Mouse (Mus musculus) cerebellum, adult 9-11 months (tissue): ENCODE results near the gene Iqcj.

Source experiments
- DNase-seq: peaks from one replicate; pipeline ENCODE4 v3.0.0; 2022

The Iqcj gene

GRCm38 (mm10) chr3:67960133-67960532 lies 68.1 kb downstream of the Iqcj start:
- DNase-seq, result no peak

DNA sequence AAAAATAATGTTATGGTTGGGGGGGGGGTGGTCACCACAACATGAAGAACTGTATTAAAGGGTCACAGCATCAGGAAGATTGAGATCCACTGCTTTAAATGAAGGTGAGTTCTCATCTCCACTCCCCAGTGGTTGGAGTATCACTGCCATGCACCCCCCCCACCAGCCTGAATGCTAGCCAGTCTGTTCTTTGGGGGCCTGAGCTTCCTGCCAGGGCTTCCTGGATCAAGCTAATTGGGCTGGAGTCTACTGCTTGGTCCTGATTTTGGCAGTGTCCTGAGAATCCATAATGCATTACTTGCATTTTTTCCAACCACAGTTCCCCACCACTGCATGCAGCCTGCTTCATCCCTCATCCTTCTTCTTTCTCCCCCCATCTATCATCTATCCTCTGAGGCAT lies 68.7 kb downstream of the Iqcj start:
- no peak for DNase-seq

- DNase-seq, result no peak
Measured at GRCm38 (mm10) chr3:67961934-67962639, 70.1 kb downstream of the Iqcj start.

DNA sequence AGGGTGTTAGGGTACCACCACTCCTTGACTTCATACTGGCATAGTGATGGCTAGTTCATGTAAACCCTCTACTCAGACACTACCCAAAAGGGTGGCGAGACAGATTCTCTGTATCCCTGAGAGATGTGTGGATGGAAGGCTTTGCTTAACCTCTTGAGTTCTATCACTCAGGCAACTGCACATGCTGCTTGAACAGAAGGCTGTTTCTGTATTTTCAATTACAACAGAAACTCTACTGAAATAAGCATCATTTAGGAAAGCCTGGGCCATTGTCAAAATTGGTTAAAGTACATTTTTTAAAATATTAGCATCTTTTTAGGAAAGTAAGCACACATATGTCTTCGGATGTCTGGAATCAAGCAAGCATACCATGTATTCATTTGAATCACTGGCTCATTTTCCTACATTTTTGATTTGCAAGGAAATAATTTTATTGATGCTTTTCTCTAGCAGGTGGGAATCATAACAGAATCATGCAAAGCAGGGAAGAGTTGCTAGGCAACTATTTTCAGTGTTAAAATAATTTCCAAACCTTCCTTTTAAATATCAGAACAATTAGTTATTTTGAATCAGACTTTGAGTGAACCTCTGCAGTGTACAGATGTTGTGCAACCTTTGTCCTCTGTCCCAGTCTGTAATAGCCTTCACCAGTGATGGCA lies 82.4 kb downstream of the Iqcj start:
- DNase-seq, result no peak

DNA sequence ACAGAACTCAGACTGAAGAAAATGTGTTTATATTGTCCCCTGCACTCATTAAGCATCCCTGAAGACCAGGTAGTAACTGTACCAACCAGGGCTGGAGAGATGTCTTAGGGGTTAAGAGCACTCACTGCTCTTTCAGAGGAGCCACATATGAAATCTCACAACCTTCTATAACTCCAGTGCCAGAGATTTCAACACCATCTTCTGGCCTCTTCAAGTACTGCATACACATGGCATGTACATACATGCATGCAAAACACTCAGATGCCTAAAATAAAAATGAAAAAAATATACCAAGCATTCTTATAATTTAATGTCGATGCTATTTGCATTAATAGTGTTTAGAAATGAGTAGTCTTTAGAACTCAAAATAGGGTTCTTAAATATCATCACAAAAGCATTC lies 88.0 kb downstream of the Iqcj start:
- DNase-seq, result no peak

DNA sequence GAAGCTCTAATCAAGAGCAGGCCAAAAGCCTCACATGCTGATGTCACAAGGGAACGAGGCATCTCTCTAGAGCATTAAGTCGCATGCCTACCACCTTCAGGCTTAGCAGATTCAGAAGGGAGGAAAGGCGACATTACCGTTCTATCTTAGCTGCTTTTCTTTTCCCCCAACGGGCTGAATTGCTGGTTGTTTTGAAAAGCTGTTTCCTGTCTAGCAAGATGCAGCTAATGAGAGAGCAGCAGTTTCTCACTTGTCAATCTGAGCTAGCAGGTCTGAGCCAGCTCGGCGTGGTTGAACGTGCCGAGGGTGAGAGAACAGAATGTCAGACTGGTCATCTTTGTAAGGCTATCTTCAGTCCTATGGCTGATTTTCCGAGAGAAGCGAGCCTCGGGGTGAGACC lies 91.3 kb downstream of the Iqcj start:
- no peak for DNase-seq

- no peak for DNase-seq
Measured at GRCm38 (mm10) chr3:68002415-68002814, 110.4 kb downstream of the Iqcj start.

DNA sequence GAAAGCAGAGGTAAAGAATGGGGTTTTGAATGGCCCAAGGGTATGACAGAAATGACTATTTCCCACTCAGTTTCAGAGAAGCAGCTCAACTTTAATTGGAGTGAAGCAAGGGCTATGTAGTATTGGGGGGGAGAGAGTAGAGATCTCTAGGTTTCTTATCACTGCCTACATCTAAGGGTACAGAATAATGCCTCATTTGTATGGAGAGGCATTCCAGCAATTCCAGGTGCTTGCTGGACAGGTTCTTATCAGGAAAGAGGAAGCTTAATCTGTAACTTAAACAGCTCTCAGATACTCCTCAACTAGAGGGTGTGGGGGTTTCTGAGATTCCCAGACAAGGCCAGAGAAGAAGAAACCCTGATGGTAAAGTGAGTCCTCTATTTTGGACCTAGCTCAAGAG lies 120.3 kb downstream of the Iqcj start:
- no peak for DNase-seq

DNA sequence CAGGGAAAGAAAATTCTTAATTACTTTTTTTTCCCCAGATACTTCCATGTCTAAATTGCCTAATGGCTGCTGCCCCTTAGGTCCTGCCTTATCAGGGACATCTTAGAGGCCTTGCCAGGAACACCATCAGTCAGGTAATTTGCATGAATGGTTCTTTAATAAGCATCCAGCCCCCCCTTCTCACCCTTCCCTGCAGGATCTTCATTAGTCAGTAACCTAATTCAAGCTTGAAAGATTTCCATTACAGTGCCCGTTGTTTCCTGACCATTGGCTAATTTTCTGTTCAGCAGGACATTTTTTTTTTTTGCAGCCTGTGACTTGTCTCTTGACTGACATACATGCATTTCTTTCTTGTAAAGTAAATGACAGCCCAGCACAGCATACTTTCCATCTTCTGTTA lies 123.8 kb downstream of the Iqcj start:
- DNase-seq, result no peak

- DNase-seq, result no peak
Measured at GRCm38 (mm10) chr3:68019401-68019800, 127.4 kb downstream of the Iqcj start.

DNA sequence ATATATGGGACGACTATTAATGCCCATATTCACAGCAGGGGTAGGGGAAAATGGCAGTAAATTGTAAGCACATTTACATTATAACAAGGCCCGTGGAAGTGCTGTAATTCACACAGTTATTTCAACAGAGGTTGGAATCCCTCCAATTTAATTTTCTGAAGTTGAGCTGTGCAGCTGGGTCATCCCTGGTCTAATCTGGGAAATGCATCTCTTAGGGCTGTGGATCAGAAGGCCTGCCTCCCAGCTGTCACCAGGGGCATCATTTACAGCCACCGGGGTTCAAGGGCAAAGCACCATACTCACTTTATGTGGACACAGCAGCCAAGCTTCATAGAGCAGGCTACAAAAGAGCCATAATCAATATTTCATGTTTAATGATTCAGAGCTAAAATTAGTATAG lies 144.1 kb downstream of the Iqcj start:
- no peak for DNase-seq

GRCm38 (mm10) chr3:68042951-68043350 lies 150.9 kb downstream of the Iqcj start:
- no peak for DNase-seq

GRCm38 (mm10) chr3:68045475-68046416 lies 153.7 kb downstream of the Iqcj start:
- no peak for DNase-seq

- DNase-seq, result no peak
Measured at GRCm38 (mm10) chr3:68053538-68053937, 161.5 kb downstream of the Iqcj start.

DNA sequence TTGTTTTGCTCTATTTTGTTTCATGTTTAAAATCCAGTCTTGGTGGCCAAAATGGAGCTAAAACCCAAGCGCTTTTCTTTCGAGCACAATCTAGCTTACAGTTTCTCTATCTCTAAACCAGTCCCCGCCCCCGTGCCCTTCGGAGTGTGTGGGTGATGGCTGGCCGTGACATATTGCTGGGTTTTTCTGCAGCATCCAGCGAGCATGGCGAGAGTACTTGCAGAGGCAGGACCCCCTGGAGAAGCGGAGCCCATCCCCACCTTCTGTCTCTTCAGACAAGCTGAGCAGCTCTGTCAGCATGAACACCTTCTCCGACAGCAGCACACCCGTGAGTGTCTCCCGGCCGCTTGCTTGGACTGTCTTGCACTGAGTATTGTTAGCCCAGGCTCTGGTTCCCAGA lies 163.1 kb downstream of the Iqcj start:
- DNase-seq, result no peak

- peak; percentile 32 for DNase-seq
Measured at GRCm38 (mm10) chr3:68056373-68057275, 164.6 kb downstream of the Iqcj start.

- no peak for DNase-seq
Measured at GRCm38 (mm10) chr3:68059162-68059800, 167.3 kb downstream of the Iqcj start.

GRCm38 (mm10) chr3:68064731-68065130 lies 172.7 kb downstream of the Iqcj start, which contains the start of gene Schip1:
Gene Schip1, plus strand, starts transcription at chr3:68064802.
- DNase-seq, result no peak

- DNase-seq, result no peak
Measured at GRCm38 (mm10) chr3:68071395-68072386, 179.7 kb downstream of the Iqcj start.

- DNase-seq, result no peak
Measured at GRCm38 (mm10) chr3:68077406-68077805, 185.4 kb downstream of the Iqcj start.

GRCm38 (mm10) chr3:68085024-68085423 lies 193.0 kb downstream of the Iqcj start:
- no peak for DNase-seq
